8 mouse cellular contexts compared by ENCODE assay signal in the genomic region with DNA sequence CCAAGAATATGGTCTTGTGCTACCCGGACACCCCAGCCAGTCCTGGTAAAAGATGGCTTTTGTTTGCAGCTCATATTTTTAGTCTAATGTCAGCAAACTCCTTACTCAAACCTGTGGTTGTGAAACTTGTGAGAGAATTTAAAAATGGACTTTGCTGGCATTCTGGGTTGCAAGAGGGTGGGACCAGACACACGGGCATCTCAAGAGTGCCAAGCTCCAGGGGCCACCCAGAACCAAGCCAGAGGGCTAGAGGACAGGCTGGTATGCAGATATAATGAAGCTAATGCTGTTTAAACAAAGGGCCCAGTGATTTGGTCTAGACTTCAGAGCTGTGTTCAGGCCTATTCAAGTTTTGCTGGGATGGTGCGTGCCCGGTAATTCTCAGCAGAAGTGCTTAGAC. TPM values are rescaled to one million over a fixed set of nuclear protein-coding genes. Genes with fewer than 3 reads are reported as not detected.
A peak's percentile ranks its signal among the peaks of the same experiment; 100 is the strongest.
DNase-seq lines count a peak whose midpoint lies in the region; ATAC-seq and TF ChIP-seq lines count a peak whose summit lies in the region.

No protein-coding gene starts in this region.

- no peak for TF ChIP-seq CTCF in CH12.LX (conservative IDR thresholded peaks at IDR 0.05 in 1 of 2, IDR thresholded peaks at IDR 0.05 in 1 of 2; ENCODE audit: low read depth in 2 of 2, low read length in 2 of 2)
- no peak for TF ChIP-seq CTCF in liver, postnatal 0 days (IDR thresholded peaks at IDR 0.05; ENCODE audit: low read depth)

- no peak for ATAC-seq in forebrain, embryonic 15.5 days (replicated peaks)
- no peak for ATAC-seq in liver, postnatal 0 days

- TF ChIP-seq RAD21 in CH12.LX (IDR thresholded peaks at IDR 0.05; ENCODE audit: low read depth, low read length) = no peak

- dilution Hi-C loops in CH12.LX (cut with MboI; ENCODE audit: extremely low pct_ligation_motif_present, extremely low pct_unique_long_range_greater_than_20kb, low sequenced_read_pairs) = no loop called here

- peak overlapping the region; percentile 3; the same call in 1 of the 2 replicates for H3K9ac ChIP-seq in CH12.LX (ENCODE audit: insufficient read depth, low read depth)
- no peak overlapping the region; the same call in 1 of the 2 replicates for H3K9ac ChIP-seq in forebrain, embryonic 15.5 days (replicated peaks)
- H3K9ac ChIP-seq in liver, postnatal 0 days (replicated peaks) = peak overlapping the region; percentile 69; the same call in 1 of the 2 replicates

- WGBS in heart, embryonic 10.5 days = 65% methylated on average over 4 of the region's 4 CpGs
- WGBS in forebrain, embryonic 15.5 days = 9% methylated on average over 4 of the region's 4 CpGs
- 56% methylated on average over 4 of the region's 4 CpGs for WGBS in liver, postnatal 0 days (ENCODE audit: insufficient replicate concordance)

- H3K4me3 ChIP-seq in heart, embryonic 10.5 days = peak overlapping the region; percentile 86
- H3K4me3 ChIP-seq in CH12.LX (replicated peaks in 1 of 3; ENCODE audit: low read depth in 2 of 3, low read length in 2 of 3, poor library complexity in 1 of 3) = peak overlapping the region in 1 of 3 experiments; percentile 87
- H3K4me3 ChIP-seq in forebrain, embryonic 15.5 days = peak overlapping the region; percentile 88
- H3K4me3 ChIP-seq in liver, postnatal 0 days (ENCODE audit: low read depth, low read length) = peak overlapping the region; percentile 74

- peak overlapping the region; percentile 71 for H3K4me2 ChIP-seq in CH12.LX (ENCODE audit: insufficient read depth, low read depth, poor library complexity, severe bottlenecking)
- H3K4me2 ChIP-seq in forebrain, embryonic 15.5 days (replicated peaks) = peak overlapping the region; percentile 83
- H3K4me2 ChIP-seq in liver, postnatal 0 days (ENCODE audit: low read depth, low read length) = peak overlapping the region; percentile 78

- TF ChIP-seq EP300 in CH12.LX (IDR thresholded peaks at IDR 0.05; ENCODE audit: low read length) = no peak
- TF ChIP-seq EP300 in liver, postnatal 0 days (IDR thresholded peaks at IDR 0.05; ENCODE audit: low read depth) = no peak

- H3K4me1 ChIP-seq in heart, embryonic 10.5 days = peaks cover 56% of the 10 kb centered on the region
- H3K4me1 ChIP-seq in CH12.LX (ENCODE audit: control insufficient read depth in 1 of 2, insufficient read depth in 2 of 2) = peaks cover 10 to 47% of the 10 kb centered on the region in 2 experiments
- peaks cover 42% of the 10 kb centered on the region for H3K4me1 ChIP-seq in forebrain, embryonic 15.5 days
- peaks cover 30% of the 10 kb centered on the region for H3K4me1 ChIP-seq in liver, postnatal 0 days (ENCODE audit: insufficient read depth)

- H3K27me3 ChIP-seq in heart, embryonic 10.5 days (ENCODE audit: insufficient read depth, poor library complexity, severe bottlenecking) = peaks cover 36% of the 10 kb centered on the region
- H3K27me3 ChIP-seq in CH12.LX (replicated peaks) = peaks cover 26% of the 10 kb centered on the region
- H3K27me3 ChIP-seq in forebrain, embryonic 15.5 days = peaks cover 10% of the 10 kb centered on the region; the same call in 1 of the 2 replicates
- H3K27me3 ChIP-seq in liver, postnatal 0 days (ENCODE audit: insufficient read depth, low read length) = peaks cover 36% of the 10 kb centered on the region

- TF ChIP-seq POLR2A in CH12.LX (IDR thresholded peaks at IDR 0.05; ENCODE audit: low read depth, low read length) = no peak

- no peaks in the 10 kb centered on the region for H3K9me3 ChIP-seq in heart, embryonic 10.5 days
- H3K9me3 ChIP-seq in CH12.LX (replicated peaks; ENCODE audit: low read length) = no peaks in the 10 kb centered on the region
- no peaks in the 10 kb centered on the region for H3K9me3 ChIP-seq in forebrain, embryonic 15.5 days
- H3K9me3 ChIP-seq in liver, postnatal 0 days (ENCODE audit: low read length) = no peaks in the 10 kb centered on the region

- in situ Hi-C loops in CH12.LX (cut with MboI; ENCODE audit: low pct_ligation_motif_present, low pct_unique_long_range_greater_than_20kb, low sequenced_read_pairs) = loop anchor here (10.0 kb wide), 1 partner anchor 53 kb away; no protein-coding TSS in a partner anchor

- intact Hi-C loops in heart, postnatal 10 days (cut with DNase I) = loop anchor here (5.0 kb wide), 4 partner anchors 55 to 210 kb away; no protein-coding TSS in a partner anchor

- no peak for DNase-seq in heart, embryonic 10.5 days (ENCODE audit: low spot score)
- DNase-seq in heart, postnatal 10 days = no peak
- DNase-seq in CH12.LX (ENCODE audit: extremely low read depth) = no peak
- DNase-seq in liver, postnatal 0 days = no peak
- DNase-seq in cerebellum, adult 11 months = no peak
- no peak for DNase-seq in ovary, postnatal 10 days (ENCODE audit: low spot score)
- DNase-seq in thymus, postnatal 25 days = no peak

- no peaks in the 10 kb centered on the region for H3K36me3 ChIP-seq in heart, embryonic 10.5 days
- no peaks in the 10 kb centered on the region for H3K36me3 ChIP-seq in CH12.LX (replicated peaks in 1 of 2; ENCODE audit: control insufficient read depth in 1 of 2, insufficient read depth in 1 of 2, low read length in 1 of 2)
- H3K36me3 ChIP-seq in forebrain, embryonic 15.5 days = no peaks in the 10 kb centered on the region
- H3K36me3 ChIP-seq in liver, postnatal 0 days (replicated peaks; ENCODE audit: insufficient read depth, low read length) = no peaks in the 10 kb centered on the region

- H3K27ac ChIP-seq in heart, embryonic 10.5 days = 0 out of 2 replicates have a peak overlapping the region, but pooled peaks have one; percentile 29
- H3K27ac ChIP-seq in CH12.LX (ENCODE audit: insufficient read depth, low read depth) = no peak overlapping the region
- no peak overlapping the region for H3K27ac ChIP-seq in forebrain, embryonic 15.5 days (replicated peaks)
- H3K27ac ChIP-seq in liver, postnatal 0 days (ENCODE audit: low read depth) = 0 out of 2 replicates have a peak overlapping the region, but pooled peaks have one; percentile 34

- H3K79me2 ChIP-seq in CH12.LX (replicated peaks; ENCODE audit: control insufficient read depth, extremely low read depth, insufficient read depth, poor library complexity, severe bottlenecking) = no peaks in the 10 kb centered on the region

TF ChIP-seq in CH12.LX, 34 proteins besides CTCF, POLR2A, EP300 and RAD21:
- no peak for TF ChIP-seq MAZ (IDR thresholded peaks at IDR 0.05; ENCODE audit: low read depth, low read length)
- no peak for TF ChIP-seq SMC3 (IDR thresholded peaks at IDR 0.05; ENCODE audit: low read depth, low read length)
- TF ChIP-seq NELFE (IDR thresholded peaks at IDR 0.05; ENCODE audit: low read depth, low read length) = no peak

RNA-seq across cellular contexts. Expression of a gene that starts 2.1 kb away (rescaled TPM):
- 1.2 and 1.5 TPM in 2 replicates for polyA plus RNA-seq in heart, embryonic 10.5 days (2016; fragmentation: Nextera tagmentation; extraction: Ambion mirVana)
- 1 to 10 TPM; 3.7 to 5.8 TPM for total RNA-seq in heart, postnatal 10 days (2021)
- total RNA-seq in CH12.LX (2012; rRNA removed) = 3.6 TPM in 2 replicates
- total RNA-seq in CH12.LX (2014; rRNA removed) = 5.2 and 5.3 TPM in 2 replicates
- polyA plus RNA-seq in CH12.LX (2012; ENCODE audit: insufficient read length, low read depth) = 3.5 and 4.5 TPM in 2 replicates
- polyA plus RNA-seq in forebrain, embryonic 15.5 days (2015; fragmentation: Nextera tagmentation; extraction: Ambion mirVana) = 3.1 TPM in 2 replicates
- 0.40 and 0.45 TPM in 2 replicates for polyA plus RNA-seq in liver, postnatal 0 days (2015; fragmentation: Nextera tagmentation; extraction: Ambion mirVana)

Comparison
In these comparisons a context has a peak if more than half of its experiments do, and no peak if none do; other contexts are left out.
1. H3K27ac ChIP-seq: peak in heart, embryonic 10.5 days (single experiment) and liver, postnatal 0 days (single experiment); none in CH12.LX (single experiment) and forebrain, embryonic 15.5 days (single experiment).
2. Peak in every context shown above with its lines, with median percentiles within 50 percentile points of each other: H3K4me2 ChIP-seq.